Mouse (Mus musculus): ENCODE data around the gene Ralgapb. TPM values are rescaled to one million over a fixed set of nuclear protein-coding genes. Genes with fewer than 3 reads are reported as not detected.

Ralgapb gene
- polyA plus RNA-seq (2012; rRNA removed): 12.0 and 21.8 TPM in 2 replicates

GRCm38 (mm10) chr2:158409595-158410021 lies at the start of gene Ralgapb:
Ralgapb (plus strand) TSS chr2:158409848.
- under 1% methylated on average over 46 of the region's 46 CpGs for WGBS
- peak; percentile 88 for DNase-seq (ENCODE audit: low read depth, low spot score)

- under 1% methylated on average over 41 of the region's 41 CpGs for WGBS
These were observed 48.6 kb upstream of the Ralgapb start for GRCm38 (mm10) chr2:158360873-158361677.

GRCm38 (mm10) chr2:158361678-158362320 lies 47.8 kb upstream of the Ralgapb start:
- WGBS: 32% methylated on average over 8 of the region's 8 CpGs
- no peak for DNase-seq (ENCODE audit: low read depth, low spot score)

More at GRCm38 (mm10) chr2:158360873-158361677, 48.6 kb upstream of the Ralgapb start:
- peak; percentile 52 for DNase-seq (ENCODE audit: low read depth, low spot score)

GRCm38 (mm10) chr2:158364175-158364574 lies 45.5 kb upstream of the Ralgapb start:
- 56% methylated on average over 4 of the region's 4 CpGs for WGBS
- DNase-seq (ENCODE audit: low read depth, low spot score): no peak

GRCm38 (mm10) chr2:158365099-158365850 lies 44.4 kb upstream of the Ralgapb start:
- DNase-seq (ENCODE audit: low read depth, low spot score): no peak
- 79% methylated on average over 12 of the region's 12 CpGs for WGBS

- 88% methylated on average over 5 of the region's 5 CpGs for WGBS
These were observed 42.0 kb upstream of the Ralgapb start for GRCm38 (mm10) chr2:158367654-158368053.

GRCm38 (mm10) chr2:158368313-158368712 lies 41.3 kb upstream of the Ralgapb start:
- WGBS: 93% methylated on average over 8 of the region's 8 CpGs
- DNase-seq (ENCODE audit: low read depth, low spot score): no peak

More at GRCm38 (mm10) chr2:158367654-158368053, 42.0 kb upstream of the Ralgapb start:
- DNase-seq (ENCODE audit: low read depth, low spot score): no peak

GRCm38 (mm10) chr2:158369474-158370172 lies 40.0 kb upstream of the Ralgapb start:
- 82% methylated on average over 3 of the region's 3 CpGs for WGBS
- DNase-seq (ENCODE audit: low read depth, low spot score): no peak

- DNase-seq (ENCODE audit: low read depth, low spot score): no peak
- WGBS: 29% methylated on average over 5 of the region's 5 CpGs
These were observed 39.5 kb upstream of the Ralgapb start for GRCm38 (mm10) chr2:158370173-158370550.

GRCm38 (mm10) chr2:158373061-158373460 lies 36.6 kb upstream of the Ralgapb start:
- WGBS: 37% methylated on average over 5 of the region's 5 CpGs
- no peak for DNase-seq (ENCODE audit: low read depth, low spot score)

- DNase-seq (ENCODE audit: low read depth, low spot score): no peak
- 70% methylated on average over 7 of the region's 7 CpGs for WGBS
These were observed 36.1 kb upstream of the Ralgapb start for GRCm38 (mm10) chr2:158373516-158373915.

GRCm38 (mm10) chr2:158375443-158376122 lies 34.1 kb upstream of the Ralgapb start, which contains the start of gene Snhg11:
Snhg11 (plus strand) TSS chr2:158375638.
- DNase-seq (ENCODE audit: low read depth, low spot score): no peak

GRCm38 (mm10) chr2:158376123-158376687 lies 33.4 kb upstream of the Ralgapb start:
- DNase-seq (ENCODE audit: low read depth, low spot score): no peak
- 32% methylated on average over 12 of the region's 12 CpGs for WGBS

More at GRCm38 (mm10) chr2:158375443-158376122, 34.1 kb upstream of the Ralgapb start, which contains the start of gene Snhg11:
- WGBS: 5% methylated on average over 36 of the region's 36 CpGs

- DNase-seq (ENCODE audit: low read depth, low spot score): no peak
- WGBS: 50% methylated on average over 7 of the region's 7 CpGs
These were observed 32.9 kb upstream of the Ralgapb start for GRCm38 (mm10) chr2:158376798-158377197.

- 83% methylated on average over 1 of the region's 1 CpGs for WGBS
- DNase-seq (ENCODE audit: low read depth, low spot score): no peak
These were observed 31.8 kb upstream of the Ralgapb start for GRCm38 (mm10) chr2:158377811-158378210.

GRCm38 (mm10) chr2:158379354-158380078 lies 30.1 kb upstream of the Ralgapb start:
- peak; percentile 39 for DNase-seq (ENCODE audit: low read depth, low spot score)
- 47% methylated on average over 13 of the region's 13 CpGs for WGBS

GRCm38 (mm10) chr2:158386072-158386471 lies 23.6 kb upstream of the Ralgapb start:
- DNase-seq (ENCODE audit: low read depth, low spot score): no peak
- 19% methylated on average over 8 of the region's 8 CpGs for WGBS

GRCm38 (mm10) chr2:158389421-158389820 lies 20.2 kb upstream of the Ralgapb start:
- 90% methylated on average over 7 of the region's 7 CpGs for whole genome bisulfite sequencing
- no peak for DNase-seq (ENCODE audit: low read depth, low spot score)

Measured in large intestine, adult 2 months (tissue).